Mouse (Mus musculus): Measurements from ENCODE around the gene Atm.

Gene Atm

DNA sequence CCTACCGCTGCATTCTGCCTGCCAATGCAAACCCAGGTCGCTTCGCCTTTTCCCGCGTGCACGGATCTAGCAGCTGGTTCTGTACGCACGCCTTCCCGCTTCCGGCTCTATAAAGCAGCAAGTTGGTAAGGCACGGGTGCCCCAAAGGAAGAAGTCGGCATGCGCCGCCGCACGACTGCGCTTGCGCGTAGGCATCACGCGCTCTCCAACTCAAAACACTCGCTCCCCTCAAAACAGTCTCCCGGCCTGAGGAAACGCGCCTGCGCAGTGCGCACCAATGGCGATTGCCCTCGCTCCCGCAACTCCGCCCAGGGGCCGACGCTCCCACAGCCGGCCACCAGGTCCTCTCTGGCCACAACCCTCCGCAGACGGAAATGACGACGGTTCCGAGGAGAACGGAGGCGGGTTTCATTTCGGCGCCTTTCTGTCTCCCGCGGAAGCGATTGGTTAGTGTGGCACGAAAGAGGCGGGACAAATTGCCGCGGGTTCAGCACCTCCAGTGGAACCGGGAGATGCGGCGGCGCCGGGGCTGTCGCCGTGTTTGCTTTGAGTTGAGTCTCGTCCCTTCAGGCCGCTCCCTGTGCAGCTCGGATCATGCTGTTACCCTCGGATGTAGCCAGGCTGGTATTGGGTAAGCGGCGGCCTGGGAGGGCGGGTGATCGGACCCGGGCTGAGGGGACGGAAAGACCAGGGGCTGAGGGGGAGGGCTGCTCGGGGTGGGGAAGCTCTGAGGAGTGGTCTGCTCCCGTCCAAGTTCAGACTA lies at the start of gene Atm, which contains the start of gene Npat:
TSS of gene Atm (minus strand) at position 183 of the 763 bp plus-strand sequence.
TSS of gene Npat (plus strand) at position 490 of the 763 bp plus-strand sequence.
- DNase-seq (ENCODE audit: low read depth in 2 of 2, low spot score in 2 of 2): peak; percentile 98 to 99

DNA sequence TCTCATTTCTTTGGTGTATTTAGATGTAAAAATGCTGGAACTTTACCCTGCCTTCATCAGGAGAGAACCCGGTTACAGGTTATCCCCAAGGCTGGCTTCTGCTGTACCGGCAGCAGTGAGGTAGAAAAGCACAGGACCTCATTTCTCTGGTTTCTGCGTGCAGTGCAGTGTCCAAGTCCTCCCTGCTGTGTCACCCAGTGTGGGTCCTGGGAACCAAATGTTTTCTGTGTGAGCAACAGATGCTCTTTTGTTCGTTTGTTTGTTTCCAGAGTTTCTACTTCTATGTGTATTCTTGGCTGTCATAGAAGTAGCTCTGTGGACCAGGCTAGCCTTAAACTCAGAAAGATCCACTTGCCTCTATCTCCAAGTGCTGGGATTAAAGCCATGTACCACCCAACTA lies 45.3 kb upstream of the Atm start:
- DNase-seq (ENCODE audit: low read depth in 2 of 2, low spot score in 2 of 2): no peak

GRCm38 (mm10) chr9:53575721-53576120 lies 39.2 kb upstream of the Atm start:
- DNase-seq (ENCODE audit: low read depth in 2 of 2, low spot score in 2 of 2): no peak

- DNase-seq (ENCODE audit: low read depth in 2 of 2, low spot score in 2 of 2): no peak
Measured at GRCm38 (mm10) chr9:53572516-53573307, 36.2 kb upstream of the Atm start.

GRCm38 (mm10) chr9:53570662-53571061 lies 34.1 kb upstream of the Atm start:
- no peak for DNase-seq (ENCODE audit: low read depth in 2 of 2, low spot score in 2 of 2)

GRCm38 (mm10) chr9:53537336-53537965 lies 911 bp upstream of the Atm start:
- DNase-seq (ENCODE audit: low read depth in 2 of 2, low spot score in 2 of 2): peak in 1 of 2 experiments; percentile 37

DNA sequence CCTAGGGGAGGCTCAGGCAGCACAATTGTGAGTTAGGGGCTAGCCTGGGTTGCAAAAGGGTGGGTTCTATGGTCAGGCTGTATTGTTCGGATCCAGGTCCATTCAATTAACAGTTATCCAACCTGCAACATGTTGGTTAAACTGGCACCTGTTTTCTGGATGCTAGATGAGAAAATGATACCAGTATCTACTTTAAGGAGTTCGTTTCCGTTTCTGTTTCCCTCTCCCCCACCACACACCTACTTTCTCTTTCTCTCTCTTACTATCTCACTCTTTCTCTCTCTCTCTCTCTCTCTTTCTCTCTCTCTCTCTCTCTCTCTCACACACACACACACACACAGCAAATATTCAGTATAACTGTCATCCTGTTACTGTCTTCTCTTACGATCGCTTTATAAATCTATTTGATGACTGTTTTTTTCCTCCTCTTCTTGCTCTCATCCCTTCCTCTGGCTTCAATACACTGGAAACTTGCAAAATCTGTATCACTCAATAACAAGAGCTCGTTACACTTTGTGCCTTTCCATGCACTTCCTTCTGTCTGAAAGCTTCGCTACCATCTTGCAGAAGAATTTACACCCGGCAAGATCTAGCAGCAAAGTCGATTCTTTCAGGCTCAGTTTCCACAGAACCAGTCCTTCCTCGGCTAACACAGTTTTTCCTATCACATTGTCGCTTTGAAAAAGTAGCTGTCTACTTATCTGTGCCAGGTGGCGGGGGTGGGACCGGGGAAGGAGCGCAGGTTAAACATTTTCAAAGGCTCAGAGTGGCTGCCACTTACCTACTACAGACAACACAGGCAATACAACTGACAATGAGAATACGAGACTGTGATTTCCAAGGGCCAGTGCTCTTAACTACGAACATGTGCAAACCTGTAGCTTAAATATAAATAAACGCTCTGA lies 872 bp downstream of the Atm start:
- DNase-seq (ENCODE audit: low read depth in 2 of 2, low spot score in 2 of 2): peak in 1 of 2 experiments; percentile 1

- DNase-seq (ENCODE audit: low read depth in 2 of 2, low spot score in 2 of 2): no peak
Measured at GRCm38 (mm10) chr9:53517373-53518009, 19.0 kb downstream of the Atm start.

DNA sequence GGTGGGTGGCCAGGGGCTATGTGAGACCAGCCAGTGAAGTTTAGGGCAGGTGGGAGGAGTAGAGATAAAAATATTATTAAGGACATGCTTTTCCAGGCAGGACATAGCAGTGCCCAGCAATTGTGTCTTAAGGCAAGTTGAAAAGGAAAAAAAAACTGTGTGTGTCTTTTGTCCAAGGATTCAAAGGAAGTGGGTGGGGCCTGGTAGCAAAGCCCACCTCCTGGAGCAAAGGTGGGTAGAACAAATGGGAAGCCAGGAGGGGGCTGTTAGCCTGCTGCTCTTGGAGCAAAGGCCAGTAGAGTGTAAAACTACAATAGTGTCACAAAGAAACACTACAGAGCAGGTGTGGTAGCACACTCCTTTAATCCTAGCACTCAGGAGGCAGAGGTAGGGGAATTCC lies 22.4 kb downstream of the Atm start:
- DNase-seq (ENCODE audit: low read depth in 2 of 2, low spot score in 2 of 2): no peak

DNA sequence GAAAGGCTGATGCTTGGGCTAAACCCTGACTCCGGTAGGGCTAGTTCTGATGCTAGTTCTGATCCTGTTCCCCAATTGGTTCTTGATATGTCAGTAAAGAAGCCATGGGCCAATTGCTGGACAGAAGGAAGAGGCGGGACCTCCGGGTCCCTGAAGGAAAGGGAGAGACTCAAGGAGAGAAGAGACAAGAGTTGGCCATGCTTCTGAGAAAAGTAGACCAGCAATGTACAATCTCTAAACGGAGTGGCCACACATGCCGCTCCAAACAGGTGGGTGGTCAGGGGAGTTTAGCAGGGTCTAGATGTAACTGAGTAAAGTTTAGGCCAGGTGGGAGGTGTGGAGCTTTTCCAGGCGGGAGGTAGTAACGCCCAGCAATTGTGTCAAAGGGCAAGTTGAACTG lies 28.5 kb downstream of the Atm start:
- DNase-seq (ENCODE audit: low read depth in 2 of 2, low spot score in 2 of 2): no peak

DNA sequence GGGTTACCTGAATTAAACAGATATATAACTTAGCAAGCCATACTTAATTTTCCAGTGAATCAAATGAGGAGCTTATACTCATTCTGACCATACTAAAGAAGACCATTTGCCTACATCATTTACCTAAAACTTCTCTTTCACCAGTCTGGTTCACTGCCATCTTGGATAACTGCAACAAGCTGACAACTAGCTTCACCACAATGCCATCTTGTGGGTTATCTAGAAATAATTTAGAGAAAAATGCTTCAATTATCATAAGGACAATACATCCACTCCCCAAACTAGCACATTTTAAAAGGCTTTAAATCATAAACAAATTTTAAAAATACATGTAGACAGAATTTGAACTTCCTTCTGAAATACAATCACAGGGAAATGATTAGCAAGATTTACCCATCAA lies 50.7 kb downstream of the Atm start:
- no peak for DNase-seq (ENCODE audit: low read depth in 2 of 2, low spot score in 2 of 2)

DNA sequence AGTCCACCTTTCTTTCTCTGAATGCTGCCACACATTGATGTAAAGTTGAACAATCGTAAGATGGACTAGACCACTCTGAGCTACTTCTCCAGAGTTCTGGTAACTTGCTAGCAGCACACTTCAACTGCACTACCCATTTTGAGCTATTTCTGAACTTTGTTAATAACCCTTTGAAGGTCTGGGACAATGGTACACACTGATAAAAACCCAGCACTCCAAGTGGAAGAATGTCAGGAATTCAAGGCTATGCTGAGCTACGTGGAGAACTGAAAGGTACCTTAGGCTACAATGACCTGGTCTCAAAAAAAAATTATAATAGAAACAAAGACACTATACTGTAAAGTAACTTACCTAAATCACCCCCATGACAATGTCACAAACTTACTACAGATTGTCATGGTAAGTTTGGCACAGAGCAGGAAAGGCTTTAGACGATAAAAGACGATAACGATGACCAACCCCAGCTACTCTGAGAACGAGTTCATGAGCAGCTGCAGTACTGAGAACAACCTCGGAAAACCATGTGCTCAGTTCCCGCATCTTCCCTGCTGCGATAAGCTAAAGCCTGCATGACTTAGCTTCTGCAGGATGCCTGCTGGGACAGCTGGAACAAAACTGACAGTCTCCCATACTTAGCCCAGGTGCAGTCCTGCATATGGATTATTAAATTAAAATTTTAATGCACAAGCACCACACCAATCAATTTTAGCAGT lies 63.6 kb downstream of the Atm start:
- DNase-seq (ENCODE audit: low read depth in 2 of 2, low spot score in 2 of 2): no peak

- no peak for DNase-seq (ENCODE audit: low read depth in 2 of 2, low spot score in 2 of 2)
Measured at GRCm38 (mm10) chr9:53452038-53452437, 84.5 kb downstream of the Atm start.

- DNase-seq (ENCODE audit: low read depth in 2 of 2, low spot score in 2 of 2): no peak
Measured at GRCm38 (mm10) chr9:53450609-53451008, 85.9 kb downstream of the Atm start.

DNA sequence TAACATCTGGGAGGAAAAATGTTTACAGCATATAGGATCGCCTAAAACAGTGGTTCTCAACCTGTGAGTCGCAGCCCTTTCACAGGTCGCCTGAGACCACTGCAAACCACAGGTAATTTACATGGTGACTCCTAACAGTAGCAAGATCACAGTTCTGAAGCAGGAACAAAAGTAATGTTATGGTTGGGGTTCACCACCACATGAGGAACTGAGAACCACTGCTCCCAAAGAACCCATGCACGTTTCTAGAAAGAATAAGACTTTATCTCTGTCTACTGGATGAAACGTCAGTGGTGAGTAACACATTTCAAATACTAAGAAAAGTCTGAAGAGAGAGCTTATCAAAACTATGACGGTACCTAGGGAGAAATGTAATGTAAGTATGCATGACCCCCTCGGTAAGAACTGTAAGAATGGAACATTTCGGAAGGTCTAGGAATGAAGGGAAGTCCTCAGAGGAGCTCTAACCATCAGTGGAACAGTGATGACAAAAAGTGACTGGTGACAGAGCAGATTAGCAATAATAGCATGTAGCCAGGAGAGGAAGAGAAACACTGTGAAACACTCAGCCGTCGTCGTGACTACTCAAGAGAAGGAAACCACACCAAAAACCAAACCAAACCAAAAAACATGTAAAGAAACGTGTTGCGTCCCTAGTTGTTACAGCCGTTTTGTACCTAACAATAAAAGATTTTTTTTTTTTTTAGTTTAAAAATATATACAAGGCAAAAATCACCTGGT lies 100.5 kb downstream of the Atm start:
- no peak for DNase-seq (ENCODE audit: low read depth in 2 of 2, low spot score in 2 of 2)

DNA sequence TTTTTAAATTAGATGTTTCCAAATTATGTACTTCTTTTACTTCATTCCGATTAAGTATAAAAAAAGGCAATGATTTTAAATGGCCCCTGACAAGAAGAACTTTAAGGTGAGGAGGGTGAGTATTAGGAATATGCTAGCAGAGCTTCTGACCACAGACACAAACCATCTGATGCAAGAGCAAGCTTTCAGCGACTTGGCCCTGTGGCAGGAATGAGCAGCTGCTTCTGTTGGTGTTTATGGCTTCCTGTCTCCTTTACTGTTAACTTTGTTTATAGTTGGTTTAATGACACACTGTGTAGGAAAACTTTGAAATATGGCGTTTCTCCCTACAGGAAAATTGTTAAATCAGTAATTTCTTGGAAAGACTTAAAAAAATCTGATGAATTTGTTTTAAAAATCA lies 108.9 kb downstream of the Atm start:
- no peak for DNase-seq (ENCODE audit: low read depth in 2 of 2, low spot score in 2 of 2)

- DNase-seq (ENCODE audit: low read depth in 2 of 2, low spot score in 2 of 2): no peak
Measured at GRCm38 (mm10) chr9:53426726-53427125, 109.8 kb downstream of the Atm start.

GRCm38 (mm10) chr9:53422133-53422896 lies 114.2 kb downstream of the Atm start:
- no peak for DNase-seq (ENCODE audit: low read depth in 2 of 2, low spot score in 2 of 2)
